Mouse (Mus musculus): Measurements from ENCODE around the gene Nxpe4.
"Not testable (repeated sequence)": the region's sequence is repeated elsewhere in the genome, so short reads cannot be mapped to it uniquely, and the experiment has no call there.

Gene Nxpe4

DNA sequence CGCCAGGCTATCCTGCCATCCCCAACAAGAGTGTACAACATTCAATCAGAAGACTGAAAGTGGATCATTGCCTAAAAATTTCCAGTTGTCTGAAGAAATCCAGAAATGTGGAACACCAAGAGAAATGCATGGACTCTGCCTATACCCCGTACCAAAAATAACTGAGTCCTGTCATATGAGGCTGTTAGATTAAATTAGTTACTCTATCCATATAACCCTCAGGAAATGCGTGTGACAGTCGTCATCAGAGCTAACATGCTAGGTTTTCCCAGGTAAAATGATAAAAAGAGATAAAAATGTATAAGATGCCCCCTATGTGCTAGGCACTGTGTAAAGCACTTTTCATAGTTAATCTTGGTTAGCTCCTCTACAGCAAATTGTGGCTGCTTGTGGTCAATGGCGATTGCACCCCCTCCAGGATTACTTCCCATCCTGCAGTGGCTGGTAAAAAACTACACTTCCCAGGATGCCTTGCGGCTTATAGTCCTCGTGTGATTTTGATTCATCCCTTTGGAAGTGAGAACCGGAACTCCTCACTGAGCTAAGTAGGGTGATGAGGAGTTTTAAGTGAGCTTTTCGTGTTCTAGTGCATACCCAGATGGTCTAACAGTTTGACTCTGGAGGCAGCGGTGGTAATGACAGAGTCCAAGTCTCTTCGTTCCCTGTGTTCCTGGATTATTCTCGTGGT is at the start of gene Nxpe4:
TSS of gene Nxpe4 (plus strand) at position 519 of the 688 bp plus-strand sequence.
- peak; percentile 96 for DNase-seq (ENCODE audit: low spot score)

DNA sequence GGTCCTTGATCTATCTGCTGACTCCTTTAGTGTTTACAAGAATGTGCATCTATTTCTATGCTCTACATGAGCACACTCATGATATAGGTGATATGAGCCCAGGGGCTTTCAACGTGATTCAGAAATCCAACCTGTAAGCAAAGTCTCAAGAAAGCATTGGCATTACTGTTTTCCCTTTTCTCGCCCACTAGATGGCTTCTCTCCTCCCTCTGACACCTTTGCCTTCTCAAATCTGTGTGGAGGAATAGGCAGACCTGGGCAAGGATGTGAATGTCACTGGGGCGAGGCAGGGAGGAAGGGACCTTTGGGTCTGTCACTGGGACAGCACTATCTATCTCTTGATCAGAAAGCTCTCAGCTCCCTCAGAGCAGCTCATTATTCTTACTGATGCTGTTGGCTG is 35.0 kb upstream of the Nxpe4 start:
- no peak for DNase-seq (ENCODE audit: low spot score)

DNA sequence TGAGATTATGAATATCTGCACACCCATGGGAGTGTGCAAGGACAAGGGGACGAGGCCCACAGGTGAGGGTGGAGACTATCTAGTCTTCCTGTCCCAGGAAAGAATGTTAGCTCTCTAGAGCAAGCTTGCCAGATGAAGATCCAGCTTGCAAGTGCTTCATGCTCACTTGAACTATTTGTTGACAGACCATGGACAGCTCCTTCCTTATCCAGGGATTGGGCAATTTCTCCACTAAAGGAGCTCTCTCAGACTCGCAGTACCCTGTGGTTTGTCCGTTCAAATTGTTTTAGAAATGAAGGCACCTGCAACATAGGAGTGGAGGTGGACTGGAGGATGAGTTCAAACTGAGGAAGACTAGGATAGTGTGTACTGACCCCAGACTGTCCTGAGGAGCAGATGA is 24.3 kb upstream of the Nxpe4 start:
- peak; percentile 67 for DNase-seq (ENCODE audit: low spot score)

DNA sequence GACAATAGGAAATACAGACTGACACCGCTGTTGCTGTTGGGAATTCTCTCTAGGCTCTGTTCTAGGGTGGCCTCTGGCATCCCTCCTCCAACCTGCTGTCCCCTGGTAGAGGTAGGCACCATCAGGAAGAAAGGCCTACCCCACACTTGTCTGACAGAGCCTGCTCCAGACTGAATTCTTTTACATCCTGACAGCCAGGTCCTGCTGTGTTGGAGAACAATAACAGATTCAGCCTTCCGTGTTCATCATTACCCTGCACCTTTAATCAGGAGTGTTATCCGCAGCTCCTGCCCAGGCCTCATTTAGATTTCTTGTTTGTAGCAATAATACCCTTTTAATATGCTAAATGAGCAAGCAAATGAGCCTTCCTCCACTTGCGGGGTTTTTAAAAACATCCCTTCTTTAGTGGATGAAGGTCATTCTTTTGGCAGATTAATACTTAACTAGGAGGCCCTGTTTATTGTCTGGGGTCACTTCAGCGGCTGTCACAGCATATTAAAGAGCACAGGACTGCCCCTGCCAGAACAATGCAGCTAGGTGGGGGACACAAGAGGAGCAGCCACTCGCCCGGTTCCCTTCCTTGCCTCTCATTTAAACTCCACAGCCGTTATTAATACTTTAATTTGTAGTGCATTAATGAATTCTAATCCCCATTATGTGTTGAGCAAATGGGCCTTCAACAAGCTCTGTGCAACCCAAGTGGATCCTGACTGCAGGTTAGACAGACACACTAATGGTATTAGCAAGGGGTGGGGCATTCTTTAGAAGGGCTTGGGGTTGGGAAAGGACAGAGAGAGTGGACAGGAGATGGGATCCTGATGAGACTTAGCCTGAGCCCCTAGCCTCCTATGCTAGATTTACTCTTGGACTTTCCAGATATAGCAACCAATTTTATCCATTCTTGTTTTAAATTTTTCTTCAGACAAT is 21.1 kb upstream of the Nxpe4 start:
- DNase-seq (ENCODE audit: low spot score): peak; percentile 35

DNA sequence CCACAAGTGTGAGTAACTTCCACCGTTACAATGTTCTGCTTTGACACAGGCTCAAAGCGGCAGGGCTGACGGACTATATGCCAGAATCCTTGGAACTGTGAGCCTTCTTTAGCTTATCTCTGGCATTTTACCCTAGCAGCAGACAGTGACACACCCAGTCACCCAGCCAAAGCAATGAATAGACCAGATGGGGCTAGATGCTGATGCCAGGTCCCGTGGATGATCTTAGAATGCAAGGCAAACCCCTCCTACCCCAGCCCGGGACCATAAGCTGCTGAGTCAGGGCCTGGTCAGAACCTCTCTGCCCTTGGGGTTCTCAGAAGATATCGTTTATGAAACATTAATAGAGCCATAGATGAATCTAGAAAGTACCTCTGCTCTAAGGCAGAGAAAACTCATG is 19.2 kb upstream of the Nxpe4 start:
- no peak for DNase-seq (ENCODE audit: low spot score)

DNA sequence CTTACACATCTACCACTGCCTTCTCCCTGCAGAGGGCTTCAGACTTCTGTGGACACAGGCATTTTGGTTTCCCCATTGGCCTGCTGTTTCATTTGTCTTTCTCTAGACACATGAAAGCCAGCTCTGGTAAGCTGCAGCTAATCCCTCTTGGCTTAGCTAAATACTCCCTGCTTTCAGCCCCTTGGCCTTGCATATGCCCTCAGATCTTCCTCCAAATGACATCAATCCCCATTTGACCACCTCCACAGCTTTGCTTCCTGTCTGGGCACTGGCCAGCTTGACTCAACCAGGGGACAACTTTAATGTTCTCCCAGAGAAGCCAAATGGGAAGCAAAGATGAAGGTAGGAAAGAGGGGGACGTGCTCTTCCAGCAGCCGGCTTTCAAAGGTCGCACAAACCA is 15.1 kb upstream of the Nxpe4 start:
- no peak for DNase-seq (ENCODE audit: low spot score)

DNA sequence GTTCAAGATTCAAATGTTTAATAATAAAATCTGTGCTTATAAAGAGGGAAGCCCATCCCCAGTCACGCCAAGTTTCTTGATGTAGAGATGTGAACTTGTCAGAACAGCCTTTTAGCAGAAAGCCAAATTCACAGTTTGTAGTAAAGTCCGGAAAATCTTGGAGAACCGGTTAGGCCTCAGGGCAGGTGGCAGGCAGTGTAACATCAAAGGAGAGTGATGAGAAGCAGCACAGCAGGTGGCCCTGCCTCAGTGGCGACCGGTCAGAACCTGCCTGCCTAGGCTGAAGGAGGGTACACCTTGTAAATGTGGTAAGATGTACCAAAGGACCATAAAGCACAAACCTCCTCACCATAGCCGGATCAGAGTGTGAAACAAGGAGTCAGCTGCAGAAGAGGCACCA is 4.7 kb downstream of the Nxpe4 start:
- DNase-seq (ENCODE audit: low spot score): not testable (repeated sequence)

DNA sequence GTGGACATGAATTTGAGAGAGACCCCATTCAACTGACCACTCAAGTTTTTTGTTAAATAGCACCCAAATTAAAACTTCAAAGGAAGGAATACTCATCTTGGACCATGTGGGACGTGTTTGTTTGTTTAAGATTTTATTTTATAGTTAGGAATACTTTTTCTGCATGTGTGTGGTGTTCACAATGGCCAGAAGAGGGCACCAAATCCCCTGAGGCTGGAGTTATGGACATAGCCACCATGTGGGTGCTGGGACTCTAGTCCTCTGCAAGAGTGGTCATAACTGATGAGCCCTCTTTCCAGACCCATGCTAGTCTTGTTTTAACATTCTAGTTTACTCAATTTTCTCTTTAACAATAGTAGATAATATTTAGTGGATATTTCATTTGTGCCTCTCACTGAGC is 14.9 kb downstream of the Nxpe4 start:
- DNase-seq (ENCODE audit: low spot score): peak; percentile 32

DNA sequence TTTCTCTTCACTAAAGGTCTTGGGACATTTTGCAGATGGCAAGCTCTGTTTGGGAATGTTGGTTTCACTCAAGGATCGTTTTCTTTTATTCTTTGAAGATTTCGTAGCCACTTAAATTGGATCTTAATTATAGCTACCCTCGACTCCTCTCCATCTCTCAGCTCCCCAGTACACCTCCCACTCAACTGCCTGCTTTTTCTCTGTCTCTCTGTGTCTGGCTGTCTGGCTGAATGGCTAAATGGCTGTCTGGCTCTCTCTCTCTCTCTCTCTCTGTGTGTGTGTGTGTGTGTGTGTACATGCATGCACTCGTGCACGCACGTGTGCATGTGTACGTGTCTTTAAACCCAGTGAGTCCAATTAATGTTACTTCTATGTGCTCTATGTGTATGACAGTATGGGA is 19.5 kb downstream of the Nxpe4 start:
- DNase-seq (ENCODE audit: low spot score): no peak

DNA sequence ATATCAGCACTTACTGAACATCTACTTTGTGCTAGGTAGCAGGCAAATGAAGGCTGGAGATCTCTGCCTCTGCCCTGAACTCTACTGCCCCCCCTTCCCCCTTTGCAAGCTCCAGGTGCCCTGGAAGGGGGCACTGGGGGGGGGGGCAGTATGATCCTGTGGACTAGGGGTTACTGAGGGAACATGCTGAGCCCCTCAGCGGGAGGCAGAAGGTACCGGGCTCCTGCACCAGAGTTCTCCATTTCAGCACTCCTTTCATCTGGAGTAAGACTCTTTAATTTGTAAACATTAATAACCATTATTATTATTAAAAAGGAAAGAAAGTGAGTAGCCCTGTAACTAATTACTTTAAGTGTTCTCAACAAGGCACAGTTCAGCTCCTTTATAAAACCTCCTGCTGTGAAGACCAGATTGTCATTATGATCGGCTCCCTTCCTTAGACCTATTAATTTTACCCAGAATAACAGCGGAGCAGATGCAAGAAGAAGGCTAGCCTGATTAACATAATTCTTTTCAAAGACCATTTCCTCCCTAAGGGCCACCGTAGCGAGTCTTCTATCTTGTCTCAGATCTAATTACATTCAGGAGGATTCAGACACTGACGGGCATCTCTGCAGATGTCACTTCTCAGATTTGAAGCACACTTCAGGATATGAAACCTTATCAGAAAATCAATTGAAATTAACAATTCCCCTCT is 21.0 kb downstream of the Nxpe4 start:
- DNase-seq (ENCODE audit: low spot score): peak; percentile 18

DNA sequence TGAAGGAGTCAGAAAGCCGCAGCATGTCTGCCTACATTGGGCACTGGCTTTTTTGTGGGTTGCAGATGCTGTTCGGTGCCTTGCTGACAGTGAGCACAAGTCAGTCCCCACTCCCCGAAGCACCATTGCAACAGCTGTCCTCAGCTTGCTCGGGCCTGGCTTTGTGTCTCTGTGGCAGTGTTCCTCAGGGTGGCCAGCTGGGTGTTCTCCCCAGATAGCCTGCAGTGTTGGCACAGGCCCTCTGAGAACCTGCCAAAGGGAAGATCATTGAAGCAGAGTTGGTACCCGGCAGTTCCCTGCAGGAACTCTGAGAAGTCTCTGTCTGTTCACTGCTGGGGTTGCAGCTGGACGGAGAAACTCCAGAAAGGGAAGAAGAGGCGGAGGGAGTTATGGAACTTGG is 22.5 kb downstream of the Nxpe4 start:
- DNase-seq (ENCODE audit: low spot score): no peak

DNA sequence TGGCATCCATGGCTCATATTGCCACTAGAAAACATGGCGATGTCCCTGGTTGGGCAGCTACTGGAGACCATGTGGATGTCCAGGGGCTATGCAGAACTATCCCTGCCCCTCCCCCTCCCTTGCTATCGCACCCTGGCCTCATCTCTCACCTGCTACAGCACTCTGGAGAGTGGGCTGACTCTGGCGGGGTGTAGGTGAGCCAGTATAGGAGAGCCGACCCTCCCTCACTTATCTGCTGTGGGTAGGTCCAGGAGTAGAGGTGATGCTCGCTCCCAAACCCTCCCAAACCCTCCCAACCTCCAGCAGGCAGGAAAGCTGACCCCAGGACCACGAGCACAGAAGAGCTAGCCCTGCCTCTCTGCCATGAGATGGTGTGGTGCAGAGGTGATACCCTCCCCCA is 27.0 kb downstream of the Nxpe4 start:
- no peak for DNase-seq (ENCODE audit: low spot score)

DNA sequence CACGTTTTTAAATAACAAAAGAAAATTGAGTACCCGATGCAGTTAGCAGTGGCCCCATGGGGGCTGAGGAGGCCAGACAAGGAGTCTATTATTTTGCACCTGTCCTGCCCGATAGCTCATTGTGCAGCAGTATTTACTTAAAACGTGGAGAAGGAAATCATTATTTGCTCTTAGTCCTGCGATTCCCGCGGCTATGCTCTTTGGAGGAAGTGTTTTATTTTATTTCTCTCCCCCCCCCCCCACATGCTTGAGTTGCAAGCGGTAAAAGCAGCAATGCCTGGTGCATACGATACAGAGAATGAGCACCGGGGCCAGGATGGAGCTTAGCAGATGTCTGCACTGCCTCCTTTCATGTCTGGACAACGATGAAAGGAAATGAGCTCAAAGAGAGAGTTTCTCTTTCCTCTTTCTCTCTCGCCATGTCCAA is 35.6 kb downstream of the Nxpe4 start:
- DNase-seq (ENCODE audit: low spot score): no peak

DNA sequence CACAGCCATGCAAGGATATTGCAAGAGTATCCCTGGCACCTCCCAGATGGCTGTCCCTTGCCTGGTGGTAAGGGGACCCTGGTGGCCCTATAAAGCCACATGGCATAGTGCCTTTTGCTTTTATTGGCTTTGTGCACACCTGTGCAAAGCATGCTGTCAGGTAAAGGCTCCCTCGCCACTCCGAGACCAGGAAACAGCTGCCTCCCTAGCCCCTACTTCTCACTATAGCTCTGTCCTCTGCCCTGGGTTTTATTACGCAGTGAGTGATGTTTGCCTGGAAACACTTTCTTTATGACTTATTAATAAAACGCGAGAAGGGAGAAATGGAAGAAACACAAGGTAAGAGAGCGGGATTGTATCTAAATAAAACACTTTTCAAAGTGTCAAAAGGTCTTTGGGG is 49.1 kb downstream of the Nxpe4 start:
- DNase-seq (ENCODE audit: low spot score): no peak

DNA sequence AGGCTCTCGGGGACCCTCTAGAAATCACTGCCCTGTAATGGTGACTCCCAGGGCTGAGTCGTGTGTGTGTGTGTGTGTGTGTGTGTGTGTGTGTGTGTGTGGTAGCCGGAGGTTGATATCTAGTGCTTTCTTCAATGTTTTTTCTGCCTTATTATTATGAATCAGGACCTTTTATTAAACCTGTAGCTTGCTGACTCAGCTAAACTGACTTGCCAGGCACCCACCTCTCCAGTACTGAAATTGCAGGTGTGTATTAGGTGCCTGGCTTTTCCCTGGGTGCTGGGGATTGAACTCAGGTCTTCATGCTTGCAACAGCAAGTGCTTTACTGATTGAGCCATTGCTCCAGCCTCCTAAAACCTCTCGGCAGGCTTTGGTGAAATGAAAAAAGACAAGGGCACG is 50.1 kb downstream of the Nxpe4 start:
- DNase-seq (ENCODE audit: low spot score): no peak

DNA sequence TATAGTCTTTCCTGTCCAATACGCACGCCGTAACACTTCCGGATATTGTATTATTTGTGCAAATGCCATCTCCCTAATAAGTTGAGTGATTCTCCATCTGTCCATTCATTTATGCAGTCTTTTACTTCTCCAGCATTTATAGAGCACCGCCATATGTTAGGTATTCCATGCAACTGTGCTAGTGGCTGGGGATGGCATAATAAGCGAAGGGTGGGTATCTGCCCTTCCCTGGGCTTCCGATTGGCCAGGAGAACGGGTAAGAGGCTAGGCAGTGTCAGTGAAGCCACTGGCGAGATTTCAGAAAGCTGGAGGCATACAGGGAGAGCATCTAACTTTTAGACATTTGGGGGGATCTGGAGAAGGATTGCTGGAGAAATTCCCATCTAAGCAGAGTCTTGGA is 52.9 kb downstream of the Nxpe4 start:
- no peak for DNase-seq (ENCODE audit: low spot score)

DNA sequence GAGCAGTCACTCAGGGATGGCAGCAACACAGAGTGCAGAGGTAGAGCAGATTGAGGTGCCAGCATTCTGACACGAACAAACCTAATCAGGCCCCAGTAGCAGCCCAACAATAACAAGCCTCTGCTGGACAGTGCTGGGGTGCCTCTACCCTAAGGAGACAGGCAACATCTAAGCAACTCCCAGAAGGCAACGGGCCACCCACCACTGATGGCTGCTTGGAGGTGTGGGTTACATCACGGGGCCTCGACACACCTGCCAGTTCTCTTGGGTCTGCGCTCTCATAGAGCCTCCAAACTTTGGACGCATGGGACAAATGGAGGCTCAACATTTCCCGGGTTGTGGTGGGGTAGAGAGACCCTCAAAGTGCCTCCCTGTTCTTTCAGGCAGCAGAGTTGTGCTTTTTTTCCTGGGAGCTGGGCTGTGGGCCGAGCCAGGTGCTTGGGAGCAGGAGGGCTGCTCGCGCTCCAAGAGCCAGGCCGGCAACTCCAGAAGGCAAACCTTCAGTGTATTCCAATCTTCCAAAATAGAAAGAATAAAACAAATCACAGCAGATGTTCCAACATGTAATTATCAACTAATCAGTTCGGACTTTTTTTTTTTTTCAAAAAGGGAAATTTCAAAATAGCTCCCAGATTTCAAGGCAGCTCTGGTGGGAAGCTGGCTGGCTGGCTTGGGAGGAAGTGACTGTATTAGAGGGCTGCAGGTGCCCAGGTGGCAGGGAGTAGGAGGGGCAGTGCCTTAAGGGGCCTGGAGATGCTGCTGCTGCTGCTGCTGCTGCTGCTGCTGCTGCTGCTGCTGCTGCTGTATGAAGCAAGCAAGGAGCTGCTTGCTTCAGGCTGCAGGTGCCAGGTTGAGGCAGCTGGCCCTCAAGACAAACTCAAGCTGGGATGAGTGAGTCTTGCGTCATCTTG is 54.5 kb downstream of the Nxpe4 start:
- no peak for DNase-seq (ENCODE audit: low spot score)

DNA sequence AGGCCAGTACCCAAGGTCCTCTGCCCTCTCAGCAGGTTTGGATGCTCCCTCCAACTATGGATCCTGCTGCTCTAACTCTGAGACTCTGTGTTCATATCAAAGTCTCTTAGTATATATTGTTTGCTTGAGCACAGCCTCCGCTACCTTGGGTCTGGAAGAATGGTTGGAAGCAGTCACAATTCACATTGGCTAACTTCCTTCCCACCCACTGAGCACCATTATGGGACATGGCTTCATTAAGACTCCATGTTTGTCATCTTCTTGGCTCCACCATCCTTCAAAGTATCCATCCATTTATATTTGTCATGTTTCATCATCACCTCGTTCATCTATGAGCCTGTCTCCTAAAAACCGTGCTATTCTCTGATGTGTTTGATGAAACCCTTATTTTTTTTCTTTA is 68.9 kb downstream of the Nxpe4 start:
- DNase-seq (ENCODE audit: low spot score): no peak

DNA sequence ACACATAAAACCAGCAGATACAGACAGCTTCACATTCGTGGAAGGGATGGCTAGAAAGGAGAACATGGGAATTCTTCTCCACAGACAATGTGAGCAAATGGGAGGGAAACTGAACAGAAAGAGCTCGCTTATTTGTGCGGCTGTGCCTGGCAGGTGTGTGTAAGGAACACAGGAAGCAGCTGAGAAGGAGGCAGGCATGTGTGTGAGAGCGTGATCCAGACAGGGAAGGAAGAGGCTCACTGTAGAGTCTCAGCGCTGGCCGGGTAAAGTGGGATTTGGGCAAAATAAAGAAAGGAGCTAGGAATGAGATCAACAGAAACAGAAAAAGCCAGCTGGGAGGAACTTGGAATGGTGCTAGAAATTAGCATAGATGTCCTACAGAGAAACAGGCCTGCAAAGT is 74.6 kb downstream of the Nxpe4 start:
- DNase-seq (ENCODE audit: low spot score): no peak

DNA sequence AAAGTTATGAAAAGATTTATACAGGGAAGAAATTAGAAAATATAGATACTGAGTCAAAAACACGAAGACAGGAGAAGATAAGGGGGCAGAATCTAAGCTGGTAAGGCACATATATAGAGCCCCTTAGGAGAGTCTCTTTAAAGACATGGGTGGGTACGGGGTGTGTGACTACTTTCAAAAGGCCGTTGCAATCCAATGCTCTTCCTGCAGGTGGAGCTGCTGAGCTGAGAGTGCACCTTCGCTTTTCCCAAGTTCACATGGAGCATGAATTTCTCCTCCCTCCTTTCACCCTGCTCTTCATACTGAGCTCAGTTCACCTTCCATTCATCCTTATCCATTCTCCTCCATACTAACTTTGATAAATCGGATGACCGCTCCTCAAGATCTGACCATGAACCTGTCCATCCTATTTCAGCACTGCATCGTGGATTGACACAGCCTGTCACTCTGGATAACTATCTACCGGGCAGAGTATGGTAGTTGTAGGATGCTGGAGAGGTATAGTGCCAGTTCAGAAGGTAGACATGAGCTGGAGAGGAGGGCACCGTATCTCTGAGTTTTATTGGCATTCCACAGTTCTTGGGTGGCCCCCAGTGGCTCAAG is 76.4 kb downstream of the Nxpe4 start:
- DNase-seq (ENCODE audit: low spot score): peak; percentile 49

DNA sequence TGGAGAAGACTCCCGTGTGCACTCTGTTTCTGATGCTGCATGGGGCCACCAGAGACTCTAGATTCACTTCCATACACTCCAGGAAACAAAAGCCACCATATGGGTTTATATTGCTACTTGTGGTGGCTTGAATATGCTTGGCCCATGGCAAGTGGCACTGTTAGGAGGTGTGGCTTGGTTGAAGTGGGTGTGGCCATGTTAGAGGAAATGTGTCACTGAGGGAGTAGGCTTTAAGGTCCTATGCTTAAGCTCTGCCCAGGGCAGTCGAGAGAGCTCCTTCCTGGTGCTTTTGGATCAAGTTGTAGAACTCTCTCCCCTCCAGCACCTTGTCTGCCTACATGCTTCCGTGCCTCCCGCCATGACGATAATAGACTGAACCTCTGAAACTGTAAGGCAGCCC is 77.6 kb downstream of the Nxpe4 start:
- DNase-seq (ENCODE audit: low spot score): no peak

All from embryo, embryonic 10.5 days (tissue).